Mouse (Mus musculus) adrenal gland, postnatal 10 days (tissue): ENCODE measurements around the gene Gramd1c. TPM values are rescaled to one million over a fixed set of nuclear protein-coding genes. Genes with fewer than 3 reads are reported as not detected.

ENCODE experiments used
- DNase-seq: peaks from one replicate; pipeline ENCODE4 v3.0.0; 2021; ENCODE audit warnings: mixed read lengths
- microRNA-seq: library from miRNA; unstranded; fragments of <30 nt; microRNA quantifications from one replicate; pipeline ENCODE4 v1.2.0, GENCODE M21; 2021
- total RNA-seq, 2 experiments: library from RNA; stranded (reverse); gene quantifications; 2 replicates each; pipeline ENCODE4 v1.2.3; 2021

The Gramd1c gene
- total RNA-seq, 2 experiments from 2014 or later, result 4.5 to 5.3 TPM

- DNase-seq, result no peak
Measured at GRCm38 (mm10) chr16:43963291-43963690, 99.9 kb downstream of the Gramd1c start.

- no peak for DNase-seq
Measured at GRCm38 (mm10) chr16:43958038-43958437, 105.1 kb downstream of the Gramd1c start.

- DNase-seq, result no peak
Measured at GRCm38 (mm10) chr16:43954913-43955312, 108.2 kb downstream of the Gramd1c start.

- no peak for DNase-seq
Measured at GRCm38 (mm10) chr16:43951591-43951990, 111.6 kb downstream of the Gramd1c start.

GRCm38 (mm10) chr16:43945869-43946268 is 117.3 kb downstream of the Gramd1c start:
- no peak for DNase-seq

GRCm38 (mm10) chr16:43945351-43945750 is 117.8 kb downstream of the Gramd1c start:
- no peak for DNase-seq

GRCm38 (mm10) chr16:43940846-43941245 is 122.3 kb downstream of the Gramd1c start:
- DNase-seq, result peak; percentile 20

GRCm38 (mm10) chr16:43935892-43936291 is 127.3 kb downstream of the Gramd1c start:
- no peak for DNase-seq

- DNase-seq, result no peak
Measured at GRCm38 (mm10) chr16:43935367-43935766, 127.8 kb downstream of the Gramd1c start.

- DNase-seq, result no peak
Measured at GRCm38 (mm10) chr16:43934856-43935255, 128.3 kb downstream of the Gramd1c start.

- DNase-seq, result no peak
Measured at GRCm38 (mm10) chr16:43933041-43933440, 130.1 kb downstream of the Gramd1c start.

- DNase-seq, result no peak
Measured at GRCm38 (mm10) chr16:43932319-43932718, 130.8 kb downstream of the Gramd1c start.

- DNase-seq, result no peak
Measured at GRCm38 (mm10) chr16:43931502-43931901, 131.6 kb downstream of the Gramd1c start.

- no peak for DNase-seq
Measured at GRCm38 (mm10) chr16:43930577-43930976, 132.6 kb downstream of the Gramd1c start.

Small RNAs within 50 kb of the gene (microRNA-seq; reads per million reads assigned to microRNA genes)
- gene Mir3470b, result not detected

Other genes with a start within 250 kb of the Gramd1c start
- gene Ccdc191, start 173.5 kb downstream of the Gramd1c start, total RNA-seq, result 1 to 10 TPM; 4.5 to 7.2 TPM
- 10 to 100 TPM; 26.8 to 34.0 TPM for gene Qtrt2, start 136.5 kb downstream of the Gramd1c start, total RNA-seq
- 1 to 10 TPM; 1.5 to 2.2 TPM for gene Zdhhc23, start 83.6 kb downstream of the Gramd1c start, total RNA-seq
- 10 to 100 TPM; 91.4 to 92.3 TPM for gene Atp6v1a, start 76.4 kb upstream of the Gramd1c start, total RNA-seq
- 10 to 100 TPM; 82.8 to 85.7 TPM for gene Naa50, start 76.5 kb upstream of the Gramd1c start, total RNA-seq
- gene Usf3, start 109.9 kb upstream of the Gramd1c start, total RNA-seq, result 10 to 100 TPM; 19.7 to 24.1 TPM